ENCODE assay signal across 8 mouse cellular contexts in genomic region chr13:23445156-23445555, GRCm38 (mm10). TPM values are rescaled to one million over a fixed set of nuclear protein-coding genes. Genes with fewer than 3 reads are reported as not detected.
DNase-seq lines count a peak whose midpoint lies in the region; ATAC-seq and TF ChIP-seq lines count a peak whose summit lies in the region.

No protein-coding gene starts in this region.

- ATAC-seq in kidney, embryonic 14.5 days (ENCODE audit: low FRiP score, low TSS enrichment), result peak; percentile 8; the same call in 1 of the 2 replicates
- peak; percentile 6; the same call in 1 of the 2 replicates for ATAC-seq in hindbrain, embryonic 12.5 days (ENCODE audit: low FRiP score)
- ATAC-seq in midbrain, embryonic 12.5 days (ENCODE audit: low FRiP score, low read depth), result no peak
- no peak for ATAC-seq in inflammation-experienced regulatory T-cells, adult 6 months

- no peaks in the 10 kb centered on the region for H3K9me3 ChIP-seq in kidney, embryonic 14.5 days (ENCODE audit: control insufficient read depth, low read length)
- H3K9me3 ChIP-seq in hindbrain, embryonic 12.5 days (replicated peaks), result no peaks in the 10 kb centered on the region
- H3K9me3 ChIP-seq in midbrain, embryonic 12.5 days, result no peaks in the 10 kb centered on the region

- no peaks in the 10 kb centered on the region for H3K36me3 ChIP-seq in kidney, embryonic 14.5 days (ENCODE audit: control insufficient read depth, insufficient read depth, low read length)
- H3K36me3 ChIP-seq in hindbrain, embryonic 12.5 days, result no peaks in the 10 kb centered on the region
- H3K36me3 ChIP-seq in midbrain, embryonic 12.5 days, result no peaks in the 10 kb centered on the region

- H3K4me3 ChIP-seq in kidney, embryonic 14.5 days (ENCODE audit: low read length), result peak overlapping the region; percentile 53
- H3K4me3 ChIP-seq in bone marrow macrophage, adult 2 months (ENCODE audit: insufficient read depth, low read length), result peak overlapping the region; percentile 71
- H3K4me3 ChIP-seq in hindbrain, embryonic 12.5 days, result peak overlapping the region; percentile 61
- peak overlapping the region; percentile 68 for H3K4me3 ChIP-seq in midbrain, embryonic 12.5 days

- WGBS in kidney, embryonic 14.5 days, result 3% methylated on average over 10 of the region's 10 CpGs
- WGBS in hindbrain, embryonic 12.5 days, result 2% methylated on average over 10 of the region's 10 CpGs
- WGBS in midbrain, embryonic 12.5 days, result 3% methylated on average over 10 of the region's 10 CpGs

- no peak for TF ChIP-seq CTCF in bone marrow macrophage, adult 2 months (IDR thresholded peaks at IDR 0.05; ENCODE audit: low read depth, low read length)

- no peak for DNase-seq in kidney, adult 11 months
- no peak for DNase-seq in embryo, embryonic 11 days
- no peak for DNase-seq in cerebellum, postnatal 25 days

- peak overlapping the region; percentile 68 for H3K4me2 ChIP-seq in kidney, embryonic 14.5 days (replicated peaks; ENCODE audit: low read depth, low read length)
- H3K4me2 ChIP-seq in hindbrain, embryonic 12.5 days (replicated peaks), result peak overlapping the region; percentile 71
- H3K4me2 ChIP-seq in midbrain, embryonic 12.5 days (replicated peaks), result peak overlapping the region; percentile 69

- no peaks in the 10 kb centered on the region for H3K27me3 ChIP-seq in kidney, embryonic 14.5 days (ENCODE audit: control insufficient read depth, insufficient read depth, low read length)
- no peaks in the 10 kb centered on the region for H3K27me3 ChIP-seq in hindbrain, embryonic 12.5 days
- H3K27me3 ChIP-seq in midbrain, embryonic 12.5 days, result no peaks in the 10 kb centered on the region

- H3K9ac ChIP-seq in kidney, embryonic 14.5 days (ENCODE audit: low read depth, low read length), result peak overlapping the region; percentile 65
- H3K9ac ChIP-seq in hindbrain, embryonic 12.5 days, result peak overlapping the region; percentile 78
- peak overlapping the region; percentile 87 for H3K9ac ChIP-seq in midbrain, embryonic 12.5 days (replicated peaks)

- peak overlapping the region; percentile 93 for H3K27ac ChIP-seq in kidney, embryonic 14.5 days (ENCODE audit: low read depth, low read length)
- peak overlapping the region; percentile 64 for H3K27ac ChIP-seq in bone marrow macrophage, adult 2 months (ENCODE audit: insufficient read depth, low read depth, low read length)
- H3K27ac ChIP-seq in hindbrain, embryonic 12.5 days, result peak overlapping the region; percentile 98
- peak overlapping the region; percentile 98 for H3K27ac ChIP-seq in midbrain, embryonic 12.5 days (replicated peaks)

- TF ChIP-seq POLR2A in bone marrow macrophage, adult 2 months (IDR thresholded peaks at IDR 0.05; ENCODE audit: borderline replicate concordance, low read depth, low read length), result no peak

- 0 out of 2 replicates have a peak, but pooled peaks cover 3% of the 10 kb centered on the region for H3K4me1 ChIP-seq in kidney, embryonic 14.5 days (ENCODE audit: control insufficient read depth, insufficient read depth, low read length)
- H3K4me1 ChIP-seq in bone marrow macrophage, adult 2 months (ENCODE audit: control insufficient read depth, insufficient read depth, low read length), result peaks cover 4% of the 10 kb centered on the region
- H3K4me1 ChIP-seq in hindbrain, embryonic 12.5 days, result peaks cover 8% of the 10 kb centered on the region; the same call in 1 of the 2 replicates
- H3K4me1 ChIP-seq in midbrain, embryonic 12.5 days, result peaks cover 11% of the 10 kb centered on the region

RNA-seq across cellular contexts. Expression of gene Btn1a1, which starts 20.5 kb away (rescaled TPM):
- 0.09 TPM in 2 replicates for polyA plus RNA-seq in kidney, embryonic 14.5 days (2014; fragmentation: Nextera tagmentation; extraction: Ambion mirVana)
- not detected in 2 replicates for polyA plus RNA-seq in bone marrow macrophage, adult 2 months (2012; ENCODE audit: insufficient read depth, insufficient read length, missing spikeins)
- 0.12 TPM in 1 of 2 replicates, not detected in the other for polyA plus RNA-seq in hindbrain, embryonic 12.5 days (2016; fragmentation: Nextera tagmentation; extraction: Ambion mirVana)
- not detected in 2 replicates for polyA plus RNA-seq in midbrain, embryonic 12.5 days (2016; fragmentation: Nextera tagmentation; extraction: Ambion mirVana)
- not detected for polyA plus RNA-seq in inflammation-experienced regulatory T-cells, adult 6 months (2017; shearing (Covaris generic))

RNA-seq across cellular contexts. Expression of gene Abt1, which starts 21.5 kb away (rescaled TPM):
- polyA plus RNA-seq in kidney, embryonic 14.5 days (2014; fragmentation: Nextera tagmentation; extraction: Ambion mirVana), result 12.5 and 13.5 TPM in 2 replicates
- 4.8 and 4.9 TPM in 2 replicates for polyA plus RNA-seq in bone marrow macrophage, adult 2 months (2012; ENCODE audit: insufficient read depth, insufficient read length, missing spikeins)
- 11.6 and 12.0 TPM in 2 replicates for polyA plus RNA-seq in hindbrain, embryonic 12.5 days (2016; fragmentation: Nextera tagmentation; extraction: Ambion mirVana)
- polyA plus RNA-seq in midbrain, embryonic 12.5 days (2016; fragmentation: Nextera tagmentation; extraction: Ambion mirVana), result 10.1 and 12.3 TPM in 2 replicates
- 10 to 100 TPM; 11.3 to 13.4 (median 12.2) TPM for polyA plus RNA-seq in inflammation-experienced regulatory T-cells, adult 6 months (2017; shearing (Covaris generic))

RNA-seq across cellular contexts. Expression of gene Btn2a2, which starts 43.5 kb away (rescaled TPM):
- polyA plus RNA-seq in kidney, embryonic 14.5 days (2014; fragmentation: Nextera tagmentation; extraction: Ambion mirVana), result 0.31 and 0.87 TPM in 2 replicates
- not detected in 2 replicates for polyA plus RNA-seq in bone marrow macrophage, adult 2 months (2012; ENCODE audit: insufficient read depth, insufficient read length, missing spikeins)
- polyA plus RNA-seq in hindbrain, embryonic 12.5 days (2016; fragmentation: Nextera tagmentation; extraction: Ambion mirVana), result 0.34 and 0.43 TPM in 2 replicates
- 0.10 and 0.17 TPM in 2 replicates for polyA plus RNA-seq in midbrain, embryonic 12.5 days (2016; fragmentation: Nextera tagmentation; extraction: Ambion mirVana)
- polyA plus RNA-seq in inflammation-experienced regulatory T-cells, adult 6 months (2017; shearing (Covaris generic)), result not detected

Comparison
In these comparisons a context has a peak if more than half of its experiments do, and no peak if none do; other contexts are left out.
1. ATAC-seq: peak in kidney, embryonic 14.5 days (single experiment) and hindbrain, embryonic 12.5 days (single experiment); none in midbrain, embryonic 12.5 days (single experiment) and inflammation-experienced regulatory T-cells, adult 6 months (single experiment).
2. Peak in every context shown above with its lines, with median percentiles within 50 percentile points of each other: H3K27ac ChIP-seq, H3K4me2 ChIP-seq, H3K4me3 ChIP-seq and H3K9ac ChIP-seq.